ENCODE assay signal across 8 mouse cellular contexts in genomic region chr5:92042377-92043348, GRCm38 (mm10). TPM values are rescaled to one million over a fixed set of nuclear protein-coding genes. Genes with fewer than 3 reads are reported as not detected.
A peak's percentile ranks its signal among the peaks of the same experiment; 100 is the strongest.
DNase-seq lines count a peak whose midpoint lies in the region; ATAC-seq lines count a peak whose summit lies in the region.

No protein-coding gene starts in this region.

- peak; percentile 99 for ATAC-seq in hindbrain, embryonic 14.5 days (ENCODE audit: low FRiP score)

- H3K27me3 ChIP-seq in hindbrain, embryonic 14.5 days (ENCODE audit: control insufficient read depth, insufficient read depth, low read length) = 0 out of 2 replicates have a peak, but pooled peaks cover 11% of the 10 kb centered on the region

- H3K4me1 ChIP-seq in hindbrain, embryonic 14.5 days (replicated peaks; ENCODE audit: control insufficient read depth, insufficient read depth, low read length) = no peaks in the 10 kb centered on the region

- WGBS in hindbrain, embryonic 14.5 days = under 1% methylated on average over 68 of the region's 68 CpGs

- peak overlapping the region; percentile 33 for H3K27ac ChIP-seq in hindbrain, embryonic 14.5 days

- peak; percentile 98 for DNase-seq in R1 (ENCODE audit: low read depth, low spot score)
- peak; percentile 100 for DNase-seq in cerebellum, postnatal 25 days
- peak; percentile 93 to 94 for DNase-seq in frontal cortex, postnatal 25 days (ENCODE audit: low spot score in 2 of 2)
- peak; percentile 86 for DNase-seq in hindbrain, embryonic 14.5 days (ENCODE audit: low spot score)
- peak; percentile 95 to 96 for DNase-seq in layer of hippocampus, postnatal 36 days
- DNase-seq in lung, postnatal 36 days = peak; percentile 96
- DNase-seq in retina, postnatal 1 day = peak; percentile 91
- DNase-seq in urinary bladder, adult 18-20 months (ENCODE audit: low spot score in 2 of 2) = peak; percentile 96 to 98

- peak overlapping the region; percentile 65 for H3K9ac ChIP-seq in hindbrain, embryonic 14.5 days

- peak overlapping the region; percentile 62 for H3K4me3 ChIP-seq in hindbrain, embryonic 14.5 days (replicated peaks; ENCODE audit: low read length)

- peak overlapping the region; percentile 97 for H3K4me2 ChIP-seq in hindbrain, embryonic 14.5 days (replicated peaks)

- H3K9me3 ChIP-seq in hindbrain, embryonic 14.5 days (ENCODE audit: control insufficient read depth, low read length) = no peaks in the 10 kb centered on the region

- H3K36me3 ChIP-seq in hindbrain, embryonic 14.5 days (replicated peaks; ENCODE audit: control insufficient read depth, insufficient read depth) = no peaks in the 10 kb centered on the region

RNA-seq across cellular contexts. Expression of gene Cdkl2, which starts 1.0 kb away (rescaled TPM):
- 13.5 and 18.9 TPM in 2 replicates for polyA plus RNA-seq in hindbrain, embryonic 14.5 days (2014; fragmentation: Nextera tagmentation; extraction: Ambion mirVana)
- total RNA-seq in layer of hippocampus, postnatal 36 days (2021) = 10 to 100 TPM; 39.8 to 42.5 TPM

RNA-seq across cellular contexts. Expression of gene G3bp2, which starts 40.9 kb away (rescaled TPM):
- polyA plus RNA-seq in hindbrain, embryonic 14.5 days (2014; fragmentation: Nextera tagmentation; extraction: Ambion mirVana) = 377 and 384 TPM in 2 replicates
- 100 to 1,000 TPM; 230 to 257 TPM for total RNA-seq in layer of hippocampus, postnatal 36 days (2021)

RNA-seq across cellular contexts. Expression of gene Odaph, which starts 55.4 kb away (rescaled TPM):
- 0.38 TPM in 1 of 2 replicates, not detected in the other for polyA plus RNA-seq in hindbrain, embryonic 14.5 days (2014; fragmentation: Nextera tagmentation; extraction: Ambion mirVana)
- total RNA-seq in layer of hippocampus, postnatal 36 days (2021) = not detected

Comparison
In these comparisons a context has a peak if more than half of its experiments do, and no peak if none do; other contexts are left out.
1. Peak in every context shown above with its lines: DNase-seq, ATAC-seq, H3K4me3 ChIP-seq and H3K27ac ChIP-seq.